Mouse (Mus musculus): Measurements from ENCODE around the gene Tlx1.

Gene Tlx1

GRCm38 (mm10) chr19:45150490-45151181 lies at the start of gene Tlx1:
TSS of gene Tlx1 (plus strand) at chr19:45150680.
- CTCF ChIA-PET: no interaction called here

GRCm38 (mm10) chr19:45105591-45105990 lies 44.9 kb upstream of the Tlx1 start:
- CTCF ChIA-PET: interaction anchor here (0.5 kb wide), 1 partner anchor 435 kb away, joined by 3 read pairs; no protein-coding TSS in a partner anchor

GRCm38 (mm10) chr19:45106689-45107088 lies 43.8 kb upstream of the Tlx1 start:
- CTCF ChIA-PET: no interaction called here

GRCm38 (mm10) chr19:45110681-45111080 lies 39.8 kb upstream of the Tlx1 start:
- CTCF ChIA-PET: no interaction called here

- CTCF ChIA-PET: interaction anchor here (0.7 kb wide), 1 partner anchor 191 kb away, joined by 15 read pairs; no protein-coding TSS in a partner anchor
These were observed 38.0 kb upstream of the Tlx1 start for GRCm38 (mm10) chr19:45112444-45112843.

GRCm38 (mm10) chr19:45113791-45114460 lies 36.6 kb upstream of the Tlx1 start:
- CTCF ChIA-PET: no interaction called here

GRCm38 (mm10) chr19:45114772-45115171 lies 35.7 kb upstream of the Tlx1 start:
- CTCF ChIA-PET: no interaction called here

GRCm38 (mm10) chr19:45116798-45117197 lies 33.7 kb upstream of the Tlx1 start:
- CTCF ChIA-PET: interaction anchor here (0.6 to 1.1 kb wide), 2 partner anchors 26 to 302 kb away, joined by 4 to 5 read pairs; no protein-coding TSS in a partner anchor

GRCm38 (mm10) chr19:45131966-45132628 lies 18.4 kb upstream of the Tlx1 start:
- CTCF ChIA-PET: no interaction called here

- CTCF ChIA-PET: no interaction called here
These were observed 7.9 kb upstream of the Tlx1 start for GRCm38 (mm10) chr19:45142531-45142930.

GRCm38 (mm10) chr19:45143214-45143895 lies 7.1 kb upstream of the Tlx1 start:
- CTCF ChIA-PET: interaction anchor here (0.6 kb wide), 1 partner anchor 27 kb away, joined by 5 read pairs; no protein-coding TSS in a partner anchor

- CTCF ChIA-PET: no interaction called here
These were observed 3.4 kb upstream of the Tlx1 start for GRCm38 (mm10) chr19:45147071-45147470.

- CTCF ChIA-PET: no interaction called here
These were observed 1.1 kb downstream of the Tlx1 start for GRCm38 (mm10) chr19:45151361-45152182.

- CTCF ChIA-PET: no interaction called here
These were observed 1.7 kb downstream of the Tlx1 start for GRCm38 (mm10) chr19:45152183-45152650.

- CTCF ChIA-PET: no interaction called here
These were observed 3.0 kb downstream of the Tlx1 start for GRCm38 (mm10) chr19:45153311-45154058.

- CTCF ChIA-PET: no interaction called here
These were observed 3.5 kb downstream of the Tlx1 start for GRCm38 (mm10) chr19:45154059-45154386.

- CTCF ChIA-PET: no interaction called here
These were observed 4.0 kb downstream of the Tlx1 start for GRCm38 (mm10) chr19:45154521-45154920.

GRCm38 (mm10) chr19:45155141-45155790 lies 4.8 kb downstream of the Tlx1 start:
- CTCF ChIA-PET: no interaction called here

- CTCF ChIA-PET: no interaction called here
These were observed 5.3 kb downstream of the Tlx1 start for GRCm38 (mm10) chr19:45155791-45156186.

- CTCF ChIA-PET: interaction anchor here (0.5 to 0.6 kb wide), 2 partner anchors 70 to 130 kb away, joined by 5 to 8 read pairs; no protein-coding TSS in a partner anchor
These were observed 5.9 kb downstream of the Tlx1 start for GRCm38 (mm10) chr19:45156381-45156780.

All from spleen, embryonic (tissue).